Mouse (Mus musculus) intestine, embryonic 15.5 days (tissue): Measurements from ENCODE around the gene Zfhx3. TPM values are rescaled to one million over a fixed set of nuclear protein-coding genes. Genes with fewer than 3 reads are reported as not detected.
A peak's percentile ranks its signal among the peaks of the same experiment; 100 is the strongest.

ENCODE experiments used
- ATAC-seq: fragments of 200-750 bp; cut with Nextera tagmentation; 2 replicates; pipeline ENCODE4 v1.8.0; 2017; ENCODE audit warnings: moderate TSS enrichment, moderate library complexity
- H3K27ac ChIP-seq: fragments of 300-500 bp; sonication (generic); 2 replicates; pipeline ENCODE4 v1.5.1; 2015; ENCODE audit warnings: mild to moderate bottlenecking, inconsistent platforms
- H3K27me3 ChIP-seq: fragments of 300-500 bp; sonication (generic); replicated peaks from 2 replicates; pipeline ENCODE4 v1.6.1; 2015; ENCODE audit warnings: inconsistent platforms
- H3K36me3 ChIP-seq: fragments of 300-500 bp; sonication (generic); 2 replicates; pipeline ENCODE4 v1.6.1; 2015; ENCODE audit warnings: inconsistent platforms
- H3K4me1 ChIP-seq: fragments of 300-500 bp; sonication (generic); replicated peaks from 2 replicates; pipeline ENCODE4 v1.6.1; 2015; ENCODE audit warnings: inconsistent platforms
- H3K4me2 ChIP-seq: fragments of 300-500 bp; sonication (generic); replicated peaks from 2 replicates; pipeline ENCODE4 v1.6.1; 2015; ENCODE audit warnings: mild to moderate bottlenecking, inconsistent platforms
- H3K4me3 ChIP-seq: fragments of 300-500 bp; sonication (generic); replicated peaks from 2 replicates; pipeline ENCODE4 v1.5.1; 2015; ENCODE audit warnings: inconsistent platforms
- H3K9ac ChIP-seq: fragments of 300-500 bp; sonication (generic); 2 replicates; pipeline ENCODE4 v1.6.1; 2015; ENCODE audit warnings: inconsistent platforms
- H3K9me3 ChIP-seq: fragments of 300-500 bp; sonication (generic); 2 replicates; pipeline ENCODE4 v1.6.1; 2016; ENCODE audit warnings: inconsistent platforms
- WGBS: fragments of 180-500 bp; shearing (Covaris S2); methylation state at CpG from one replicate; pipeline ENCODE4 v1.1.7; 2015; 5-methylcytosine and 5-hydroxymethylcytosine counted together
- polyA plus RNA-seq: library from polyadenylated mRNA; unstranded; fragments of >200 nt; fragmentation: Nextera tagmentation; extraction: Ambion mirVana; gene quantifications from 2 replicates; pipeline ENCODE4 v1.2.1, GENCODE M21; 2015

The Zfhx3 gene
- polyA plus RNA-seq, 1 experiment from 2014 or later = 11.5 TPM

DNA sequence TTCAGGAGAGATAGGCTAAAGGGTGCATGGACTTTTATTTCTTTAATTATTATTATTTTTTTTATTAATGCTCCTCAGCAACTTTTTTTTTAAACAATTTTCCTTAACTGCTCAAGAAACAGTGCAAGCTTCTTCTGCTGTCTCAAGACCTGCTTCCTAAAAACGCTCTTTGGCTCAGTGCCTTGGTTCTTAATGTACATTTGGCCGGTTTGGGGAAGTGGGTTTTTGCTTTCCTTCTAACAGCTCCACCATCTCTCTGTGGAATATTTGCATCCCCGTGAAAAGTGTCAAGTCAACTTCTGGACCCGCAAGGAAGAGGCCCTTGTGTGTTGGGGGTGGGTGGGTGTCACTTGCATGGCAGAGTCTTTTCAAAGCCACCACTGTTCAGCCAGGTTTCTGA is 778.4 kb downstream of the Zfhx3 start:
- Histone ChIP-seq H3K4me3 (no peak overlapping the region), H3K9me3 (no peaks in the 10 kb centered on the region), H3K4me1 (peaks cover 58% of the 10 kb centered on the region), H3K4me2 (no peak overlapping the region), H3K27ac (no peak overlapping the region), H3K9ac (no peak overlapping the region), H3K36me3 (no peaks in the 10 kb centered on the region), H3K27me3 (no peaks in the 10 kb centered on the region)
- 48% methylated on average over 4 of the region's 4 CpGs for WGBS
- ATAC-seq = no peak

DNA sequence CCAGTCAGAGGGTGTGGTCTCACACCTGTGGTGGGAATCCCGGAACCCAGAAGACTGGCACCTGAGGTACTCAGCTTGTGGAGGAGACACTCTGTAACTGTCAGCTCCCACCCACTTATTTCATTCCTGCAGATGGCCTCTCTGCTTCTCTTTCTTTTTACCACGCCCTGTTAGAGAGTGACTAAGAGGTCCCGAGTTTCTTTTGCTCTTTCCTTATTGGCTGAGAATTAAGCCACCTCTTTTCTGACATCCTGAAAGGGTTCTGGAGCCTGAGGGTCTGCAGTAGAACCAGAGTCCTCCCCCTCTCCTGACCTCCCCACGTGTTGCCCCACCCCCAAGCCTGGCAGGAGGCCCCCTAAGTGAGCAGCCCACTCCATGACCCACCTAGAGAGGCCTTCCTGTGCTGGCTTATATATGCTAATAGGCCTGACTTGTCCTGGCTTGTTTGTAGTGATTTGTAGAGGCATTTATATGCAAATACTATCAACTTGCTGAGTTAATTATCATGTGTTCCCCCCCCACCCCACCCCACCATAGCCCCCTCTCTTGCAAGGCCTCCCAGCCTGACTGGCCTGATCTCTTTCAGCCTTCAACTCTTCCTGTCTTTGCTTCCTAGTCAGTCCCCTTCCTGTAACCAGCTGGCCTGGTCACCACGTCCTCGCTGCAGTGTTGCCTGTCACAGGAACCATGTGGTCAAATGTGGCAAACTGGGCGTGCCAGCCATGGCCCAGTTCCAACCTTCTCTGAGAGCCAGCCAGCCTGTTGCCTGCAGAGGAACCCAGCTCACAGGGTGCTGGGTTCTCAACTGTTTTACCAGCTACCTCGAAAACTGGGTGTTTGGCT is 780.4 kb downstream of the Zfhx3 start:
- WGBS = 21% methylated on average over 8 of the region's 8 CpGs
- 0 out of 2 replicates have a peak overlapping the region, but pooled peaks have one; percentile 13 for H3K27ac ChIP-seq
- ATAC-seq = peak; percentile 24
- no peaks in the 10 kb centered on the region for H3K36me3 ChIP-seq
- no peak overlapping the region for H3K4me3 ChIP-seq
- H3K9ac ChIP-seq = no peak overlapping the region
- H3K4me1 ChIP-seq = peaks cover 52% of the 10 kb centered on the region
- H3K4me2 ChIP-seq = no peak overlapping the region; the same call in 1 of the 2 replicates
- H3K27me3 ChIP-seq = no peaks in the 10 kb centered on the region
- H3K9me3 ChIP-seq = no peaks in the 10 kb centered on the region

DNA sequence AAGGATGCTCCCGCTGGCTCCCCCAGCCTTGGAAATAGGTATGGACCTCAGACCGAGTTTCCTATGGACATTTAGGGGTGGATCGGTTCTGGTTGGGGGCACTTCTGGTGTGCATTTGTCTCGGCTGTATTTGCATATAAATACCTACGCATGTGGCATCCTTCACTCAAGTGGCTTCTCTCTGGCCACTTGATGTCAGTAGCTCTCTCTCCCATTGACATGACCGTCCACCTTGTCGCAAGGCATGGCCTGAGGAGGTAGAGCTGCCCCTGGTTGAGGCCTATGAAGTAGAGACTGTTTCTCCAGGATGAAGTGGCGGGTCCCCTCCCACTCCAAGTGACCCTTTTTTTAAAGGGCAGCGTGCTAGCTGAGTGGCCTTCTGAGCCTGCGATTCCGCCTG is 781.2 kb downstream of the Zfhx3 start:
- no peaks in the 10 kb centered on the region for H3K9me3 ChIP-seq
- no peak for ATAC-seq
- no peak overlapping the region for H3K4me2 ChIP-seq
- H3K27ac ChIP-seq = peak overlapping the region; percentile 13; the same call in 1 of the 2 replicates
- H3K4me3 ChIP-seq = no peak overlapping the region
- no peak overlapping the region for H3K9ac ChIP-seq
- 71% methylated on average over 11 of the region's 11 CpGs for WGBS
- no peaks in the 10 kb centered on the region for H3K36me3 ChIP-seq
- peaks cover 46% of the 10 kb centered on the region for H3K4me1 ChIP-seq
- H3K27me3 ChIP-seq = no peaks in the 10 kb centered on the region

DNA sequence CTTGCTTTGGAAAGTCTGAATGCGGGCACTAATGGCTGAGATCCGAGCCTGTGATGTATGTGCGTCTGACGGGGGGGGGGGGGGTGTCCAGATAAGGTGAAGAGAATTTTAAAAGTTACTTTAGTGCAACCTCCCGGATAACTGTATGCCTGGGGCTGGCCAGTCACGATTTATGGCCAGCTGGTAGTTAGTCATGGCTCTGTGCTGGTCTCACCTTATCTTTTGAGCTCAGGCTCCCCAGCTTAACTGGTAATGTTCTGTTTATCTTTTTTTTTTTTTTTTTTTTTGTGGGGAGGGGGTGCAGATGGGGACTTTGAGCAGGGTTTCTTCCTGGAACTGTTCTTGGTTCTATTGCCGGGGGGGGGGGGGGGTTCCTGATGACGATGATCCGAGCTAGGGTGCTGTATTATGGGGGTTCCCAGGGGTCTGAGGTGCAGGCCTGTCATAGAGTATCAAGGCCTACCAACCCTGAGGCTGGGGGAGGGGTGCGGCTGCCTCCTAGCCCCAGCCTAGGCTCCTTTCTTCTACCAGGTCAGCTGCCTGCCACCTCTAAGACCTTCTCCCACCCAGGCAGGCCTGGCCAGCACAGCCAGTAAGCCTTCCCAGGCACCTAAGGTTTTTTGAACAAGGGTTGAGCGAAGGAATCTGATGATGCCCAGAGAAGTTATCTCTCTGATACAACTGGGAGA is 782.5 kb downstream of the Zfhx3 start:
- Histone ChIP-seq H3K27me3 (no peaks in the 10 kb centered on the region), H3K9ac (no peak overlapping the region), H3K4me2 (peak overlapping the region; percentile 34; the same call in 1 of the 2 replicates), H3K4me1 (peaks cover 56% of the 10 kb centered on the region), H3K27ac (peak overlapping the region; percentile 74), H3K36me3 (no peaks in the 10 kb centered on the region), H3K4me3 (no peak overlapping the region), H3K9me3 (no peaks in the 10 kb centered on the region)
- peak; percentile 48 for ATAC-seq
- WGBS = 30% methylated on average over 11 of the region's 11 CpGs

DNA sequence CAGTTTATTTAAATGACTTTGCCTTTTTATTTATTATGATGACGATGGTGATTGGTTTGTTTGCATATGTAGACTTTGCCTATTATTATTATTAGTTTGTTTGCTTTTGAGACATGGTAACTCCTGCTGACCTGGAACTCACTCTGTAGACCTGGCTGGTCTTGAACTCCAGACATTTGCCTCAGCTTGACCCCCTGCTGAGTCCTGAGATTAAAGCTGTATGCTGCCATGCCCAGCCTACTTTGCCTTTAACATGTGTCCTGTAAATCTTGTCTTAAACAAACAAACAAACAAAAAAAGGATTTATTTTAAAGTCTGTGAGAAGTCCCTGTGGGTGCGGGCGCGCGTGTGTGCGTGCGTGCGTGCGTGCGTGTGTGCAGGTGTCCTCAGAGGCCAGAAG is 783.2 kb downstream of the Zfhx3 start:
- Histone ChIP-seq H3K36me3 (no peaks in the 10 kb centered on the region), H3K4me2 (no peak overlapping the region), H3K9me3 (no peaks in the 10 kb centered on the region), H3K9ac (no peak overlapping the region), H3K27me3 (no peaks in the 10 kb centered on the region), H3K4me1 (peaks cover 62% of the 10 kb centered on the region), H3K27ac (no peak overlapping the region), H3K4me3 (no peak overlapping the region)
- ATAC-seq = no peak
- WGBS = 70% methylated on average over 10 of the region's 10 CpGs

DNA sequence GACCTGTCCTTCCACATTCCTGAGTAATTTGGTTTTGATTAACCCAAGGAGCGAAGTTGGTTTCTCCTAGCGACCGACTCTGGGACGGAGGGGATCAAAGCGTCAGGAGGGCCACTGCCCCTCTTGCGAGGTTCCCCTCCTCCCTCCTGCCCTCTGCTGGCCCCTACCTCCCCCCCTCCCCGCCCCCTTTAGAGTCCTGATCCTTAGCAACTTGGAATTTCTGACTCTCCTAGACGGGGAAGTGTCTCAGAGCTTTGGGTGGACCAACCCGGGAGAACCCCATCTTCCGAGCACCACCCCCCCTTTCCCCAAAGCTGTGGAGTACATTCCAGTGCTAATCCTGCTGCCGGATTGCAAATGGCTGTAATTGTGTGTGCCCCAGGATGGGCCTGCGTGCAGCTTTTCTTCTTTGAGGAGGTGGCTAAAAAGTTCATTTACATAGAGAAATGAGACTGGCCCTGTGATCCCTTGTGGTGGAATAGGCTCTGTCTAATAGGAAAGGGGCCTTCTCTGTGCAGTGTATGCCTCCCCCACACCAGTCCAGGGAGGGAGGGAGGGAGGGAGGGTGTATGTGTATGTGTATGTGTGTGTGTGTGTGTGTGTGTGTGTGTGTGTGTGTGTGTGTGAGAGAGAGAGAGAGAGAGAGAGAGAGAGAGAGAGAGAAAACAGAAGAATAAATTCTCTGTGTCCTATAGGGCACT is 784.2 kb downstream of the Zfhx3 start:
- peak; percentile 29 for ATAC-seq

DNA sequence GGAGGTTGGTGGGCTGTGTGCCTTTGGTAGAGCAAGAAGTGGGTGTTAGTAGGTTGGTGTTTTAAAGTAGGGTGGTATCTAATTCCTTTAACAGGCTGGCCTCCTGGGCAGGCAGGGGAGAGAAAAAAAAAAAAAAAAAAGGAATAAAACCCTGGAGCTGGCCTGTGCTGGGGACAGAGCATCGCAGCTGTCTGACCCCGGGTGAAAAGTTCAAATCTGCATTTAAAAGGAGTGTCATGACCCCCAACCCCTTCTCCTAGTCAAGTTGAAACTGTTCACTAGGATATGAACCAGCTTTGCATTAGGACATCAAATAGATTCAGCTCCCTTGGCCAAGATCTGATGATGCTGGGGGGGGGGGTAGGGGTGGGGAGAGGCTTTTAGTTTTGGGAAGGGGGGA is 786.7 kb downstream of the Zfhx3 start:
- ATAC-seq = no peak
- Histone ChIP-seq H3K4me1 (peaks cover 67% of the 10 kb centered on the region), H3K9me3 (no peaks in the 10 kb centered on the region), H3K27me3 (no peaks in the 10 kb centered on the region), H3K9ac (no peak overlapping the region), H3K27ac (no peak overlapping the region), H3K36me3 (no peaks in the 10 kb centered on the region), H3K4me3 (no peak overlapping the region), H3K4me2 (no peak overlapping the region)
- WGBS = 22% methylated on average over 2 of the region's 2 CpGs

More for the DNA sequence above, 784.2 kb downstream of the Zfhx3 start:
- peak overlapping the region; percentile 20; the same call in 1 of the 2 replicates for H3K4me2 ChIP-seq
- H3K27me3 ChIP-seq = no peaks in the 10 kb centered on the region
- no peak overlapping the region for H3K9ac ChIP-seq
- 23% methylated on average over 12 of the region's 12 CpGs for WGBS
- H3K9me3 ChIP-seq = no peaks in the 10 kb centered on the region
- 0 out of 2 replicates have a peak overlapping the region, but pooled peaks have one; percentile 48 for H3K27ac ChIP-seq
- no peak overlapping the region for H3K4me3 ChIP-seq
- H3K4me1 ChIP-seq = peaks cover 71% of the 10 kb centered on the region
- no peaks in the 10 kb centered on the region for H3K36me3 ChIP-seq

DNA sequence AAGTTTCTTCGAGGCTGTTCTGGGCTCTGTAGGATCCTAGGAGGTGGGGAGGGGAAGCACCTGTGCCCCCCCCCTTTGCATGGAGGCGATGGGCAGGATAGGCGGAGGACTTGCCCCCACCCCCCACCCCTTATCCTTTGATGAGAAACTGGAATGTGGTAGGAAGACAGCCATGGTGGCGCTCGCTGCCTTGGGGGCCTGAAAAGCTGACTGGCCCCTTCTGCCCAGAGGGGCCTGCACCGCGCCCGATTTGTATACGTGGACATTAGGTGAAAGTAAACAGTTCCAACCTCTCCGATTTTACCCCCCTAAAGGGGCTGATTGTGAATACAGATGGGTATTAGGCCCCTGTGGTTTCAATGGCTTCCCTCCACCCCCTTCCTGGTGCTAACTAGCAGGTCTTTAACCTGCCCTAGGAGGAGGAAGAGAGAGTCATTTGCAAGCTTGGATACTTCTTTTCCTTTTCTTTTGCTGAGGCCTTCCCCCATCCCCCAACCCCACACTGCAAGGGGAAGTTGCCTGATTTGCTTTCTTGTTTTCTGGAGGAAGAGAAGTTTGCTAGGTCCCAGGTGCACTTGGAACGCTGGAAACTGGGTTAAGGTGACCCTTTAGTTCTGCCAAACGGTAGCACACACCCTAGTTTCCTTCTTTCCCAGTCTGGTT is 787.4 kb downstream of the Zfhx3 start:
- H3K27ac ChIP-seq = no peak overlapping the region
- no peak overlapping the region for H3K4me3 ChIP-seq
- 33% methylated on average over 12 of the region's 12 CpGs for WGBS
- no peaks in the 10 kb centered on the region for H3K36me3 ChIP-seq
- no peaks in the 10 kb centered on the region for H3K9me3 ChIP-seq
- ATAC-seq = no peak
- H3K27me3 ChIP-seq = no peaks in the 10 kb centered on the region
- peaks cover 68% of the 10 kb centered on the region for H3K4me1 ChIP-seq
- H3K9ac ChIP-seq = no peak overlapping the region
- no peak overlapping the region for H3K4me2 ChIP-seq

DNA sequence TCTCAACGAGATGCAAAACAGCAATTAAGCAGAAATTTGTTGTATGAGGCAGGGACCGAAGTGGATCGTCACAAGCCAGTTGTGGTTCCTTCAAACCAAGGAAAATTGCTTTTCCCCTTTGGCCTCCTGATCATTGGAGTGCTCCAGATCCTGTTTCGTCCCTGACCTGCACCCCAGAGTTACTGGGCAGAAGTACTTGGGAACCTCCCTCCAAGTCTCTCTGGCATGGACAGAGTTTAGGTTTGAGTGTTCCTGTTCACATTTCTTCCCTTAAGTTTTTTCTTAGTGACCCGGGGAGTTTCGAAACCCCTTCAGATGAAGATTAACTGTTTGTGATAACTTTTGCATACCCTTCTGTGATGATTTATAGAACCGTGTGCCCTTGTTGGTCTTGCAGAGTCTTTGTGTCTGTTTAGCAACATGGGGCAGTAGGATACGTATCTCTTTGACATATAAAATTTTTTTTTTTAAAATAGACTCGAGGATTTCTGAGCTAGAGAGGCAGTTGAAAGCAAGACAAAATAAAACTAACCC is 788.5 kb downstream of the Zfhx3 start:
- Histone ChIP-seq H3K27me3 (no peaks in the 10 kb centered on the region), H3K9ac (no peak overlapping the region), H3K9me3 (no peaks in the 10 kb centered on the region), H3K36me3 (no peaks in the 10 kb centered on the region), H3K4me1 (peaks cover 67% of the 10 kb centered on the region), H3K27ac (no peak overlapping the region), H3K4me3 (no peak overlapping the region), H3K4me2 (no peak overlapping the region)
- ATAC-seq = no peak
- WGBS = 38% methylated on average over 9 of the region's 9 CpGs

DNA sequence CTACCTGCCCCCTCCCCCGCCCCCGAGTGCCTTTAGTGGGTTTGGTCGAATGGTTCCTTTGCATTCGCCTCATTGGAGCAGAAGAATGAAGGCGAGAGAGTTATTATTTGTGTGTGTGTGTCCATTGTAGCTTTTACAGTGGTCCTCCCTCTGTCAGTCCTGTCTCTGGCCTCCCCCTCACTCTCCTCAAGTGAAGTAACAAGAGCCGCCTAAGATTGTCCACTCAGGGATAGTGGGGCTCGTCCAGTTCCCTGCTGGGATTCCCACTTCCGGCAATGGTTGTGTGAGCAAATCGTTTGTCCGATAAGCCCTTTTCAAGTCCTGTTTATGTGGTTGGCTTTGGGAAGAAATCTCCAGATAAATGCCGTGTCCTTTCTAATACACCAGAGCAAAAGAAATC is 790.1 kb downstream of the Zfhx3 start:
- Histone ChIP-seq H3K27ac (no peak overlapping the region), H3K9me3 (no peaks in the 10 kb centered on the region), H3K36me3 (no peaks in the 10 kb centered on the region), H3K4me1 (peaks cover 74% of the 10 kb centered on the region), H3K9ac (no peak overlapping the region), H3K4me3 (no peak overlapping the region), H3K4me2 (no peak overlapping the region), H3K27me3 (no peaks in the 10 kb centered on the region)
- no peak for ATAC-seq
- 44% methylated on average over 11 of the region's 11 CpGs for WGBS

DNA sequence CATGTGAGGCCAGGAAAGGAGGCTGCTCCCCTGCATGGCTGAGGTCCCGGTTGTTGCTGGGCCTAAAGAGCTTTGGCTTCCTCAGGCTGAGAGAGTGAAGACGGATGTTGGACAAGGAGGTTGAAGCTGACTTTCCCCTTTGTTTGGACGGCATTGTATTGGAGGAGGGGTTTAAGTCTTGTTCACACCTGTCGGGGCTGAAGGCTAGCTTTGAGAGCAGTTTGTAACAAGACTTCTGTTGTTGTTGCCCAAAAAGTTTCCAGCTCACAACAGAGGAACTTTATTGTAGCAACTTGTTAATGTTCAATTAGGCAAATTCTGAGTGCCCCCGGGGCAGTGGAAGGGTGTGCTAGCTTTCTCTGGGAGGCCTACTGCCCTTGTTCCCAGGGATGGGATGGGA is 790.9 kb downstream of the Zfhx3 start:
- ATAC-seq = no peak
- 55% methylated on average over 5 of the region's 5 CpGs for WGBS
- no peak overlapping the region for H3K9ac ChIP-seq
- H3K4me1 ChIP-seq = peaks cover 83% of the 10 kb centered on the region
- H3K4me3 ChIP-seq = no peak overlapping the region
- H3K27ac ChIP-seq = no peak overlapping the region
- H3K4me2 ChIP-seq = no peak overlapping the region
- H3K9me3 ChIP-seq = no peaks in the 10 kb centered on the region
- H3K27me3 ChIP-seq = no peaks in the 10 kb centered on the region
- H3K36me3 ChIP-seq = no peaks in the 10 kb centered on the region
